Mouse (Mus musculus) spleen, postnatal 14 days (tissue): ENCODE results near the gene Notch4.

ENCODE experiments used
- DNase-seq, 2 experiments: peaks; one replicate each; pipeline ENCODE4 v3.0.0; 2021 to 2022; ENCODE audit warnings: low spot score in 2 of 2

Gene Notch4

GRCm38 (mm10) chr17:34569919-34570318 is 5.9 kb downstream of the Notch4 start:
- DNase-seq: no peak

GRCm38 (mm10) chr17:34571875-34572274 is 7.8 kb downstream of the Notch4 start:
- no peak for DNase-seq

DNA sequence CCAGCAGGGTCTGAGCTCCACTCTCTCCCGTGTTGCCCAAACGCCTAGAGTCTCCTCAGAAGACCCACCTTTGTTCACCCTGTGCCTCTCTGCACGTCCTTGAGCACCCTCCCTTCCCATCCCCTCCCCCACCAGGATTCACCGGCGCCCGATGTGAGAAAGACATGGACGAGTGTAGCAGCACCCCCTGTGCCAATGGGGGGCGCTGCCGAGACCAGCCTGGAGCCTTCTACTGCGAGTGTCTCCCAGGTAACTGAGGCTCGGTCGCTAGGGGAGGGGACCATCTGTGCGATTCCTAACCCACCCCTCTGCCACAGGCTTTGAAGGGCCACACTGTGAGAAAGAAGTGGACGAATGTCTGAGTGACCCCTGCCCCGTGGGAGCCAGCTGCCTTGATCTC is 8.3 kb downstream of the Notch4 start:
- no peak for DNase-seq

DNA sequence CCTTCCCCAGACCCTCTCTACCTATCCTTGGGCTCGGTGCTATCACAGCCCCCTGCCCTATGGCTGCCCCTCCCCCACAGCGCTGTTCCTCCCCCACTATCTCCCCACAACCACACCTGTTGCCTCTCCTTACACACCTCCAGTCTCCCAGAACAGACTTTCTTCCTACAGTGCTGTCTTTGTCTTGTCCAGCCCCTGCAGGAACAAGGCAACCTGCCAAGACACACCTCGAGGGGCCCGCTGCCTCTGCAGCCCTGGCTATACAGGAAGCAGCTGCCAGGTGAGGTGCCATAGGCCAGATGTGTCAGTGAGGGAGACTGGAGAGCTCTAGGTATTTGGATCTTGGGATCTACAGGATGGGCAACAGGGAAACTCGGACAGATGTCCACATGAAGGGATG is 12.5 kb downstream of the Notch4 start:
- no peak for DNase-seq

DNA sequence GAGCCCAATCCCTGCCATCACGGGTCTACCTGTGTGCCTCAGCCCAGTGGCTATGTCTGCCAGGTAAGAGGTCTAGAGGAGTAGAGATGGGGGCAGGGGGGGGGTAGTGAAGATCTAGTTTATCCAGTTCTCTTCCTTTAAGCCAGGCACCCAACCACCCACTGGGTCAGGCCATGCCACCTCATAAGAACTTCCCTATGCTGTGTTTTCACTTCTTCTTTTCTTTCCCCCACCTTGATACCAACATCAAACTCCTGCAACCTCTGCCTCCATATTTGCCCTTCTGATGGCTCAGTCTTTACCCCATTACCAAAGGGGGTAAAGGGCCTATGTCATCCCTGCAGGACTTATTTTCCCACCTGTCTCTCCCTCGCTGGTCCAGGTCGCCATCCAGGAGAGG is 14.0 kb downstream of the Notch4 start:
- DNase-seq: no peak

- DNase-seq: no peak
Measured at GRCm38 (mm10) chr17:34582528-34582927, 18.5 kb downstream of the Notch4 start.

- DNase-seq: no peak
Measured at GRCm38 (mm10) chr17:34583397-34583796, 19.3 kb downstream of the Notch4 start.

DNA sequence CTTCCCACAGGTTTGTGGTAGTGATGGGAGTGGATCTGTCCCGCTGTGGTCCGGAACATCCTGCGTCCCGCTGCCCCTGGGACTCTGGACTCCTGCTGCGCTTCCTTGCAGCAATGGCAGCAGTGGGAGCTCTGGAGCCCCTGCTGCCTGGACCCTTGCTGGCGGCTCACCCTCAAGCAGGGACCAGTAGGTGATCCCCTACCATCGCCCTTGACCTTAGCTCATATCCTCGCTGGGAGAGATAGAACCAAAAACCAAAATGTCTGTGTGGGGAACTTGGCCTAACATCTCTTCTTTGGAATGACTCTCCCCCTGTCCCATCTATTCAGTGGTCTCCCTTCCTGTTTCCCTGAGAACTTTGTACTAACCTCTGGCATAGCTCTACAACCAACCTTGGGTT is 19.8 kb downstream of the Notch4 start:
- DNase-seq: no peak

DNA sequence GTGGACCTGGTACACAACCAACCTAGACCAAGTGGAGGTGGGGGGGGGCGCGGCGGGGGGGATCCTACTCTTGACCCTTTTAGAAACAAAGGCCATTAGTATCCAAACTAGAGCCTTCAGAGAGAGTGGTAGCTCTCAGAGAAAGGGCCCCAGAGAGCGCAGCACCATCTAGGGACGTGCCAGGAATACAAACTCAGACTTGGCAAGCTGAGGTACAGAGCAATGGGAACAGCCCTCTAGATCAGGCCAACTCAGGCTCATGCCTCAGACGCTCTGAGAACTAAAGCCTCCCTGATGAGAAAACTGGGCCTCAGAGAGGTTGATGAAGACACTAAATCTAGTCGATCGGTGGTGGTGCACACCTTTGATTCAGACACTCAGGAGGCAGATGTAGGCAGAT is 21.1 kb downstream of the Notch4 start:
- no peak for DNase-seq

DNA sequence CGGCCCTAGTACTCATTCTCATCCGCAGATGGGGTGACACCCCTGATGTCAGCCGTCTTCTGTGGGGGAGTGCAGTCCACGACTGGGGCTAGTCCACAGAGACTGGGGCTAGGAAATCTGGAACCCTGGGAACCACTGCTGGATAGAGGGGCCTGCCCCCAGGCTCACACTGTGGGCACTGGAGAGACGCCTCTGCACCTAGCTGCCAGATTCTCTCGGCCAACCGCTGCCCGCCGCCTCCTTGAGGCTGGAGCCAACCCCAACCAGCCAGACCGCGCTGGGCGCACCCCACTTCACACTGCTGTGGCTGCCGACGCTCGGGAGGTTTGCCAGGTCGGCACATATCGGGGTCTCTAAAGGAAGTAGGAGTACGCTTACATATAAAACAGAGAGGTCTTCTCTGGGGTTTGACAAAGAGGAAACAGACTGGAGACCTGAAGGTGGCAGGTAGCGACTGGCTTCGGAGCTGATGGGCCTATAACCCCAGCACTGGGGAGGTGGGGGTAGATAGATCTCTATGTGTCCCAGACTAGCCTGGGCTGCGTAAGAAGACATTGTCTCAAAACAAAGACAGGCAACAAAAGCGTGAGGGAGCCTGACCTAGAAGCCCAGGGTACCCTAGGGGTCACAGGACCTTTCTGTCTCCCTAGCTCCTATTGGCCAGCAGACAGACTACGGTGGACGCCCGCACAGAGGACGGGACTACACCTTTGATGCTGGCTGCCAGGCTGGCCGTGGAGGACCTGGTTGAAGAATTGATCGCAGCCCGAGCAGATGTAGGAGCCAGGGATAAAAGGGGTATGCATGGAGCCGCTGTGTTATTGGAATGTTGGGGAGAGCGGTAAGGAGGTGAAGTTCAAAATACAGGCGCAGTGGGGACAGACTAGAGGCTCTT is 22.1 kb downstream of the Notch4 start:
- no peak for DNase-seq

DNA sequence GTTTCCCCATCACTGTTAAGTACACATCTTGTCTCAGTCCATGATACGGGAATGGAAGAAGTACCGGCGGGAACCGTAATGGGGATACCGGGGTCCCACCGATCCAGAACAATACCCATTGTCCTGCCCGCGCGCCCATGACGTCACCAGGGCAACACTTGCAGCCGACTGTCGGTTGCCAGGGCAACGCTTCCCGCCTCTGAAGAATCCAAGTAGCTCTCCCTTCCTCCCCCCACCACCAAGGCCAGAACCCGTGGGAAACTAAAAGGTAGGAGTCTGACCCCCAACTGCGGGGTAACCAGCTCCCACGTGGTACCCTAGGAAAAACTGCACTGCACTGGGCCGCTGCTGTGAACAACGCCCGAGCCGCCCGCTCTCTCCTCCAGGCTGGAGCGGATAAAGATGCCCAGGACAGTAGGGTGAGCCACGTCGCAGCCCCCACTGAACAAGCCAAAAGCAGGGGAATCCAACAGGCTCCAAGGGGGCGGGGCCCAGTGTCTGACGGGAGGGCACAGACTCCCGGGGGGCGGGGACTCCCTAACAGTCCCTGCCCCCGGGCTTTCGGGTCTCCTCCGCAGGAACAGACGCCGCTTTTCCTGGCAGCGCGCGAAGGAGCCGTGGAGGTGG is 22.8 kb downstream of the Notch4 start:
- peak in 1 of 2 experiments; percentile 75 for DNase-seq

DNA sequence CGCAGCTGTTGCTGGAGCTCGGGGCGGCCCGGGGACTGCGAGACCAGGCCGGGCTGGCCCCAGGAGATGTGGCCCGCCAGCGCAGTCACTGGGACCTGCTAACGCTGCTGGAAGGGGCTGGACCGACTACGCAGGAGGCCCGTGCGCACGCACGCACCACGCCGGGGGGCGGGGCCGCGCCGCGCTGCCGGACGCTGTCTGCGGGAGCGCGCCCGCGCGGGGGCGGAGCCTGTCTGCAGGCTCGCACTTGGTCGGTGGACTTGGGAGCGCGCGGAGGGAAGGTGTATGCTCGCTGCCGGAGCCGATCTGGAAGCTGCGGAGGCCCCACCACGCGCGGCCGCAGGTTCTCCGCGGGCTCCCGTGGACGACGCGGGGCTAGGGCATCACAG is 23.3 kb downstream of the Notch4 start:
- peak; percentile 94 to 98 for DNase-seq

GRCm38 (mm10) chr17:34587814-34588213 is 23.7 kb downstream of the Notch4 start:
- DNase-seq: no peak

- no peak for DNase-seq
Measured at GRCm38 (mm10) chr17:34588767-34589166, 24.7 kb downstream of the Notch4 start.

- DNase-seq: no peak
Measured at GRCm38 (mm10) chr17:34589206-34589605, 25.1 kb downstream of the Notch4 start.

DNA sequence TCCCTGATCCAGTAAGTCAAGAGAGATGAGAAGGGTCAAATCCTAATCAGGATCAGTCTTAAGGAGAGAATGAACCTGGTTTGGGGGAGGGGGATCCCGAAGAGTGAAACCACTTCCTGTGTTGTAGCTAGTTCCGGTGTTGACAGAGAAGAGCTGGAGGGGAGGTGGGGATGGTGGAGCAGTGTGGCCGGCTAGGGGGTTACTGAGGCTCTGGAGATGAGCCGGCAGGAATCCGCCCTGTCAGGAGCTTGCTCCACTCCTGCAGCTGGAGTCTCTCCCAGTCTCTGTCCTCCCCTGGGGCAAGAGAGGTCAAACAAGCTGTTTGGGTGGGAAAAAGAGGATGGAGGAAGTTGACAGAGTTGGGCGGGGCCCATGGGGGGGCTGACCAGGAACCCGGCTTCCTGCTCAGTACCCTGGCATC is 25.6 kb downstream of the Notch4 start, which contains the start of gene Gpsm3:
Gpsm3 (plus strand) TSS at position 126 of the 421 bp plus-strand sequence.
- peak; percentile 39 to 45 for DNase-seq

DNA sequence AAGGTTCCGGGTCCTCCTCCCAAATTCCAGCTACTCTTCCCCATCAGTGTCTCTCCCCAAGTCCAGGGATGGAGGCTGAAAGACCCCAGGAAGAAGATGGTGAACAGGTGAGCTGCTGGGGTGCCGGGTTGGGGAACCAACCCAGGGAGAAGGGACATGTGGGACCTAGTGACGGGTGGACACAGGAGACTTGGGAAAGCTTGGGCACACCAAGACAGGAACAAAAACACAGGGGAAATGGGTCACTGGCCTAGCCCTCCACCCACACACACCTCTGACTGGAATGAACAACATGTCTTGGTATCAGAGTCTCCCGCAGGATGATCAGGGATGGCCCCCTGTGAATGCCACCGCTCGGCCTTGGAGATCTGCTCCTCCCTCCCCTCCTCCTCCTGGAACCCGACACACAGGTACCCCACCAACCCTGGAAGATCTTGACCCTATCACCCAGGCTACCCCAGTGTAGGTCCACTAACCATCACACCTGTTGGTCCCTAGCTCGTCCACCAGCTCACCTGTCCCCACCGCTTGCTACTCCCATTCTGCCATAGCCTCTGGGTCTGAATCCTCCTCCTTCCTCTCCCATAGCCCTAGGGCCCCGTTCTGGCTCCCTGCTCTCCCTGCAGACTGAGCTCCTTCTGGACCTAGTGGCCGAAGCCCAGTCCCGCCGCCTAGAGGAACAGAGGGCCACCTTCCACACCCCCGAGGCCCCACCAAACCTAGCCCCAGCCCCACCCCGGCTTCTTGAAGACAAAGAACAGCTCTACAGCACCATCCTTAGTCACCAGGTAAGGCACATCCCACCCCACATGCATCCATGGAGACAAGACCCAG is 26.3 kb downstream of the Notch4 start:
- DNase-seq: no peak

DNA sequence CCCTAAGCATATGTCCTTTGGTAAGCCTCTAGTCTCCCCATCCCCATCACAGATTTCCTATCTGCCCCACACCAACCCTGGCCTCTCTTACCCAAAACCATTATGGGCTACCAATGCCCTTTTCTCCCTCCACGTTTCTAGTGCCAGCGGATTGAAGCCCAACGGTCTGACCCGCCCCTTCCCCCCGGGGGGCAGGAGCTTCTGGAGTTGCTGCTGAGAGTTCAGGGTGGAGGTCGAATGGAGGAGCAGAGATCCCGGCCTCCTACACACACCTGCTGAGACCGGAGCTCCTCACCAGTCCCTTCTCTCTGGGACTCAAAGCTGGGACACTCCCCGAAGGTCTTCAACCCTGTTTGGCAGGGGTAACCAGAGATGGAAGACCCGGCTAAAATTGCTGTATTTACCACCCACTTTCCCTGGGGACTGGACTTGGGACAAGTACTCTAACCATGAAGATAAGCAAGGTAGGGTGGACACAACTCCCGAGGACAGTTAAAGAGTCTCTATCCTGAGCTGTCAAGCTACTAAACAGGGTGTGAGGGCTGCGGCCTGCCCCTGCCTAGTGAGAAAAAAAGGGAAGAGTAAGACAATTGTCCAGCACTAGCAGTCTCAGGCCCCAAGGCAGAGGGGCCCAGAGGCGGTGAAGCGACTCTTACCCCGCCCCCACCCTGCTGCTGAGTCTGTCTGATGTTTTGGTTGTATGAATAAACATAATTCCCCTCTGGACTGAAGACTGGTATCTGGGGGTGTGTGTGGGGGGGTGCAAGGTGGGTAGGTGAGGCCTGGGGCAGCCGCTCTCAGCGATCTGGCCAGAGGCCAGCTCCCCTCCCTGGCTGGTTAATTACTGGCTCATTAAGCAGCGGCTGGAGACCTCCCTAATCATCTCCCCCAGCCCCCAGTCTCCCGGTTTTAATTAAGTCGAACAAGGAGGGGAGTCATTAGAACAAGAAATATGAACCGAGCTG is 27.2 kb downstream of the Notch4 start, which contains the start of gene Pbx2:
Pbx2 (plus strand) TSS at position 238 of the 965 bp plus-strand sequence.
- no peak for DNase-seq

- peak; percentile 78 to 84 for DNase-seq
Measured at GRCm38 (mm10) chr17:34591994-34592375, 27.9 kb downstream of the Notch4 start.

DNA sequence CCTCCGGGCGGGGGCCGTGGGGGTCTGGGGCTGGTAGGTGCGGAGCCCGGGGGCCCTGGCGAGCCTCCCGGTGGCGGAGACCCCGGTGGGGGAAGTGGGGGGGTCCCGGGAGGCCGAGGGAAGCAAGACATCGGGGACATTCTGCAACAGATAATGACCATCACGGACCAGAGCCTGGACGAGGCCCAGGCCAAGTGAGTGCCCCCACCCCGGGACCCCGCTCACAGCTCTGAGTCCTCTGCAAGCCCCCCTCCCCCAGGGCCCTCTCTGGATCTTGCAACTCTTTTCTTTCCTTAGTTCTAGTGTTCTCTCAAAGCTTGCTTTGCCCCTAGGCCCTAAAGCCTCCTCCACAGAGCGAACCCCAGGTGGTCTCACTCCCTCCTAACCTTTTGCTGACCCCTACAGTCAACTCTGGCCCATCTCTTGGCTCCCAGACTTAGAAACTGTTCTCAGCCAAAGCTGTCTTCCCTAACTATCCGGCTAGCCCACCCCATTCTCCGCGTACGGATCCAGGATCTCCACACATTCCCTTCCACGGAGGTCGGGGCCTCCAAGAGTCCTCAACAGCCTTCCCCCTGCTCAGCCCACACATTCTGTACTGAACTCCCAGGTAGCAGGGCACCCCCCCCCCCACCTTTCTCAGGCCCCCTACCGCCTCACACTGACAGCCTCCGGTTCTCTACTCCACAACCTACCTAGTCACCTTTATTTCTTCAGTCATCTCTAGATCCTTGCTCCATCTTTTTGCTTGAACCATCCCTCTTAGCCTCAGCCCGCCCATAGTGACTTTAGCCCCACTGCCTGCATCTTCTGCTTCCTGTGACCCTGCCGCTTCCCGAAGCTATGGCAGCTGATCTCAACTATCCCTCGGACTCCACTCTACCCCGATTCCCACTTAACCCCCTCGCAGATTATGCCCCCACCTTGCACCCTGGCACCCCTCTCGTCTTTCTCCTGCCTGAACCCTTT is 28.8 kb downstream of the Notch4 start:
- no peak for DNase-seq
